18 mouse cellular contexts compared by ENCODE assay signal in genomic region chr4:21974126-21974525, GRCm38 (mm10). TPM values are rescaled to one million over a fixed set of nuclear protein-coding genes. Genes with fewer than 3 reads are reported as not detected.
DNase-seq lines count a peak whose midpoint lies in the region; ATAC-seq and TF ChIP-seq lines count a peak whose summit lies in the region.
"Had no signal": no experiment of that assay in that cellular context is flagged by ENCODE, and none has a peak within 500 bp of the region (broad histone marks: within the 10 kb centered on the region; RNA-seq: fewer than 3 reads in every experiment).

No protein-coding gene starts in this region.

- H3K27me3 ChIP-seq in lung, embryonic 14.5 days (ENCODE audit: insufficient read depth, low read length), result no peaks in the 10 kb centered on the region
- H3K27me3 ChIP-seq in cerebellum, adult 2 months (ENCODE audit: control insufficient read depth, insufficient read depth, low read length), result no peaks in the 10 kb centered on the region
- no peaks in the 10 kb centered on the region for H3K27me3 ChIP-seq in forebrain, embryonic 16.5 days (replicated peaks; ENCODE audit: control insufficient read depth, insufficient read depth, low read length)
- H3K27me3 ChIP-seq: limb, embryonic 15.5 days had no signal

- no peaks in the 10 kb centered on the region for H3K4me1 ChIP-seq in lung, embryonic 14.5 days (ENCODE audit: insufficient read depth)
- peaks cover 5% of the 10 kb centered on the region; the same call in 1 of the 2 replicates for H3K4me1 ChIP-seq in cerebellum, adult 2 months (ENCODE audit: control insufficient read depth, insufficient read depth, low read length)
- peaks cover 5% of the 10 kb centered on the region; the same call in 1 of the 2 replicates for H3K4me1 ChIP-seq in forebrain, embryonic 16.5 days (replicated peaks; ENCODE audit: control insufficient read depth, insufficient read depth, low read length)
- H3K4me1 ChIP-seq: embryonic facial prominence, embryonic 10.5 days; limb, embryonic 15.5 days had no signal

- TF ChIP-seq POLR2A in cerebellum, adult 2 months (IDR thresholded peaks at IDR 0.05; ENCODE audit: borderline replicate concordance, insufficient read depth, low read length), result no peak

- 0 out of 2 replicates have a peak, but pooled peaks cover 3% of the 10 kb centered on the region for H3K36me3 ChIP-seq in lung, embryonic 14.5 days (ENCODE audit: insufficient read depth)
- no peaks in the 10 kb centered on the region for H3K36me3 ChIP-seq in forebrain, embryonic 16.5 days (ENCODE audit: control insufficient read depth, insufficient read depth)
- H3K36me3 ChIP-seq: heart, embryonic 12.5 days had no signal

- H3K4me3 ChIP-seq in lung, embryonic 14.5 days (ENCODE audit: low read depth, low read length), result no peak overlapping the region
- H3K4me3 ChIP-seq in cerebellum, adult 2 months (replicated peaks; ENCODE audit: insufficient read depth, low read depth, low read length), result no peak overlapping the region
- H3K4me3 ChIP-seq in forebrain, embryonic 16.5 days (replicated peaks; ENCODE audit: low read length), result no peak overlapping the region
- H3K4me3 ChIP-seq: embryonic facial prominence, embryonic 10.5 days; heart, embryonic 12.5 days; limb, embryonic 15.5 days had no signal

- no peak for TF ChIP-seq CTCF in lung, embryonic 14.5 days (IDR thresholded peaks at IDR 0.05; ENCODE audit: low read depth)
- no peak for TF ChIP-seq CTCF in cerebellum, adult 2 months (IDR thresholded peaks at IDR 0.05; ENCODE audit: borderline replicate concordance, insufficient read depth, low read depth, low read length)

- H3K27ac ChIP-seq in lung, embryonic 14.5 days (ENCODE audit: low read depth), result no peak overlapping the region
- no peak overlapping the region for H3K27ac ChIP-seq in cerebellum, adult 2 months (ENCODE audit: insufficient read depth, low read length)
- no peak overlapping the region for H3K27ac ChIP-seq in forebrain, embryonic 16.5 days (ENCODE audit: low read length)
- H3K27ac ChIP-seq: embryonic facial prominence, embryonic 10.5 days; limb, embryonic 15.5 days had no signal

- DNase-seq in cerebellum, postnatal 4 days (ENCODE audit: low spot score in 2 of 2), result no peak
- peak; percentile 46 for DNase-seq in lung, embryonic 14.5 days
- no peak for DNase-seq in lung, postnatal 4 days
- DNase-seq in cerebellum, adult 2 months, result peak; percentile 36 to 79
- no peak for DNase-seq in frontal cortex, postnatal 14 days (ENCODE audit: low spot score in 2 of 2)
- DNase-seq in kidney, adult 8-10 months, result no peak
- DNase-seq: adrenal gland, postnatal 25 days; heart, postnatal 36 days; kidney, adult 2 months; kidney, postnatal 36 days; liver, postnatal 0 days; right cerebral cortex, postnatal 25 days; thymus, postnatal 36 days had no signal

- peak; percentile 34 for ATAC-seq in cerebellum, adult (ENCODE audit: insufficient number of reproducible peaks, low FRiP score, low TSS enrichment)
- ATAC-seq in lung, embryonic 14.5 days (ENCODE audit: insufficient read depth), result no peak
- peak; percentile 26; the same call in 1 of the 2 replicates for ATAC-seq in forebrain, embryonic 16.5 days
- ATAC-seq: liver, postnatal 0 days had no signal

- H3K4me2 ChIP-seq in lung, embryonic 14.5 days, result no peak overlapping the region
- H3K4me2 ChIP-seq in forebrain, embryonic 16.5 days (ENCODE audit: low read length), result no peak overlapping the region
- H3K4me2 ChIP-seq: heart, embryonic 12.5 days; limb, embryonic 15.5 days had no signal

- no peaks in the 10 kb centered on the region for H3K9me3 ChIP-seq in lung, embryonic 14.5 days (ENCODE audit: low read depth, low read length)
- H3K9me3 ChIP-seq in forebrain, embryonic 16.5 days (ENCODE audit: control insufficient read depth, low read length), result no peaks in the 10 kb centered on the region
- H3K9me3 ChIP-seq: embryonic facial prominence, embryonic 10.5 days; heart, embryonic 12.5 days; limb, embryonic 15.5 days had no signal

- 9% methylated on average over 3 of the region's 3 CpGs for WGBS in lung, embryonic 14.5 days
- 8% methylated on average over 3 of the region's 3 CpGs for WGBS in cerebellum, adult 2 months
- WGBS in forebrain, embryonic 16.5 days, result 37% methylated on average over 3 of the region's 3 CpGs

- H3K9ac ChIP-seq in lung, embryonic 14.5 days, result no peak overlapping the region
- no peak overlapping the region for H3K9ac ChIP-seq in forebrain, embryonic 16.5 days (replicated peaks; ENCODE audit: low read depth, low read length)
- H3K9ac ChIP-seq: heart, embryonic 12.5 days; limb, embryonic 15.5 days; liver, postnatal 0 days had no signal

RNA-seq across cellular contexts. Expression of gene Faxc, which starts 43.0 kb away (rescaled TPM):
- 8.0 TPM in 2 replicates for polyA plus RNA-seq in lung, embryonic 14.5 days (2014; fragmentation: Nextera tagmentation; extraction: Ambion mirVana)
- polyA plus RNA-seq in cerebellum, adult 2 months (2012; rRNA removed), result 20.0 and 20.5 TPM in 2 replicates
- 17.4 and 18.3 TPM in 2 replicates for polyA plus RNA-seq in forebrain, embryonic 16.5 days (2015; fragmentation: Nextera tagmentation; extraction: Ambion mirVana)
- polyA plus RNA-seq: liver, postnatal 0 days had no signal

Comparison
In these comparisons a context has a peak if more than half of its experiments do, and no peak if none do; other contexts are left out.
1. DNase-seq: peak in lung, embryonic 14.5 days (single experiment) and cerebellum, adult 2 months (2 of 2); none in cerebellum, postnatal 4 days (0 of 2), lung, postnatal 4 days (0 of 2), frontal cortex, postnatal 14 days (0 of 2) and kidney, adult 8-10 months (0 of 2).